In genomic region chr1:66863741-66864495, GRCm38 (mm10) we compare ENCODE assay signal across 7 mouse cellular contexts. TPM values are rescaled to one million over a fixed set of nuclear protein-coding genes. Genes with fewer than 3 reads are reported as not detected.
DNase-seq lines count a peak whose midpoint lies in the region; ATAC-seq lines count a peak whose summit lies in the region.

No protein-coding gene starts in this region.

- peaks cover 4% of the 10 kb centered on the region; the same call in 1 of the 2 replicates for H3K9me3 ChIP-seq in forebrain, embryonic 15.5 days
- H3K9me3 ChIP-seq in limb, embryonic 10.5 days (replicated peaks), result no peaks in the 10 kb centered on the region
- 0 out of 2 replicates have a peak, but pooled peaks cover 2% of the 10 kb centered on the region for H3K9me3 ChIP-seq in neural tube, embryonic 14.5 days (ENCODE audit: control insufficient read depth, low read length)

- H3K36me3 ChIP-seq in forebrain, embryonic 15.5 days, result no peaks in the 10 kb centered on the region
- 0 out of 2 replicates have a peak, but pooled peaks cover 2% of the 10 kb centered on the region for H3K36me3 ChIP-seq in limb, embryonic 10.5 days
- H3K36me3 ChIP-seq in neural tube, embryonic 14.5 days (ENCODE audit: control insufficient read depth, insufficient read depth, low read length), result no peaks in the 10 kb centered on the region

- H3K9ac ChIP-seq in forebrain, embryonic 15.5 days (replicated peaks), result no peak overlapping the region
- H3K9ac ChIP-seq in neural tube, embryonic 14.5 days (replicated peaks; ENCODE audit: low read depth, low read length), result no peak overlapping the region

- no peak for ATAC-seq in forebrain, embryonic 15.5 days (replicated peaks)
- ATAC-seq in neural tube, embryonic 14.5 days (ENCODE audit: low read depth), result no peak

- H3K27ac ChIP-seq in forebrain, embryonic 15.5 days (replicated peaks), result no peak overlapping the region
- H3K27ac ChIP-seq in limb, embryonic 10.5 days, result no peak overlapping the region
- H3K27ac ChIP-seq in neural tube, embryonic 14.5 days (ENCODE audit: low read depth, low read length), result no peak overlapping the region

- 18% methylated on average over 9 of the region's 9 CpGs for WGBS in forebrain, embryonic 15.5 days
- 20% methylated on average over 9 of the region's 9 CpGs for WGBS in limb, embryonic 10.5 days
- WGBS in neural tube, embryonic 14.5 days, result 18% methylated on average over 9 of the region's 9 CpGs

- no peaks in the 10 kb centered on the region for H3K27me3 ChIP-seq in forebrain, embryonic 15.5 days
- no peaks in the 10 kb centered on the region for H3K27me3 ChIP-seq in limb, embryonic 10.5 days (ENCODE audit: low read depth, poor library complexity, severe bottlenecking)
- no peaks in the 10 kb centered on the region for H3K27me3 ChIP-seq in neural tube, embryonic 14.5 days (ENCODE audit: control insufficient read depth, insufficient read depth, low read length)

- peak; percentile 31 for DNase-seq in urinary bladder, postnatal 14 days (ENCODE audit: low spot score)
- DNase-seq in urinary bladder, adult 2 months (ENCODE audit: low spot score), result no peak
- DNase-seq in limb, embryonic 10.5 days (ENCODE audit: low spot score), result no peak
- no peak for DNase-seq in urinary bladder, postnatal 4 days (ENCODE audit: low spot score in 2 of 2)
- DNase-seq in layer of hippocampus, adult 9-10 months (ENCODE audit: low spot score), result no peak

- H3K4me3 ChIP-seq in forebrain, embryonic 15.5 days, result 0 out of 2 replicates have a peak overlapping the region, but pooled peaks have one; percentile 72
- peak overlapping the region; percentile 96 for H3K4me3 ChIP-seq in limb, embryonic 10.5 days
- peak overlapping the region; percentile 70; the same call in 1 of the 2 replicates for H3K4me3 ChIP-seq in neural tube, embryonic 14.5 days (ENCODE audit: low read depth, low read length)

- peaks cover 13% of the 10 kb centered on the region for H3K4me1 ChIP-seq in forebrain, embryonic 15.5 days
- H3K4me1 ChIP-seq in limb, embryonic 10.5 days, result peaks cover 26% of the 10 kb centered on the region
- no peaks in the 10 kb centered on the region for H3K4me1 ChIP-seq in neural tube, embryonic 14.5 days (ENCODE audit: control insufficient read depth, insufficient read depth, low read length)

- peak overlapping the region; percentile 94 for H3K4me2 ChIP-seq in forebrain, embryonic 15.5 days (replicated peaks)
- peak overlapping the region; percentile 82 for H3K4me2 ChIP-seq in neural tube, embryonic 14.5 days (ENCODE audit: low read depth, low read length)

RNA-seq across cellular contexts. Expression of gene Acadl, which starts 0.8 kb away (rescaled TPM):
- 102 and 112 TPM in 2 replicates for polyA plus RNA-seq in urinary bladder, adult 2 months (2012; rRNA removed)
- polyA plus RNA-seq in forebrain, embryonic 15.5 days (2015; fragmentation: Nextera tagmentation; extraction: Ambion mirVana), result 31.2 and 34.2 TPM in 2 replicates
- 33.2 and 42.9 TPM in 2 replicates for polyA plus RNA-seq in limb, embryonic 10.5 days (2016; fragmentation: Nextera tagmentation; extraction: Ambion mirVana)
- 40.7 and 60.7 TPM in 2 replicates for polyA plus RNA-seq in neural tube, embryonic 14.5 days (2014; fragmentation: Nextera tagmentation; extraction: Ambion mirVana)

RNA-seq across cellular contexts. Expression of gene Kansl1l, which starts 46.6 kb away (rescaled TPM):
- polyA plus RNA-seq in urinary bladder, adult 2 months (2012; rRNA removed), result 15.5 and 17.4 TPM in 2 replicates
- polyA plus RNA-seq in forebrain, embryonic 15.5 days (2015; fragmentation: Nextera tagmentation; extraction: Ambion mirVana), result 15.3 and 17.9 TPM in 2 replicates
- 10.6 and 16.2 TPM in 2 replicates for polyA plus RNA-seq in limb, embryonic 10.5 days (2016; fragmentation: Nextera tagmentation; extraction: Ambion mirVana)
- 15.6 and 16.6 TPM in 2 replicates for polyA plus RNA-seq in neural tube, embryonic 14.5 days (2014; fragmentation: Nextera tagmentation; extraction: Ambion mirVana)
